Mouse (Mus musculus) lung, adult 10 weeks (tissue): ENCODE results near the gene Dcaf15. TPM values are rescaled to one million over a fixed set of nuclear protein-coding genes. Genes with fewer than 3 reads are reported as not detected.

Experiments
- polyA plus RNA-seq: library from polyadenylated mRNA; stranded (reverse); fragments of 350-450 nt; fragmentation: Illumina TruSeq; extraction: RNeasy Lipid Tissue Mini Kit (QIAGEN cat#74804); gene quantifications from one replicate; pipeline ENCODE4 v1.2.3, GENCODE M21; 2014; ENCODE audit warnings: low read depth, low replicate concordance; ENCODE audit not compliant: insufficient read depth

Gene Dcaf15
- polyA plus RNA-seq = 11.5 TPM

DNA sequence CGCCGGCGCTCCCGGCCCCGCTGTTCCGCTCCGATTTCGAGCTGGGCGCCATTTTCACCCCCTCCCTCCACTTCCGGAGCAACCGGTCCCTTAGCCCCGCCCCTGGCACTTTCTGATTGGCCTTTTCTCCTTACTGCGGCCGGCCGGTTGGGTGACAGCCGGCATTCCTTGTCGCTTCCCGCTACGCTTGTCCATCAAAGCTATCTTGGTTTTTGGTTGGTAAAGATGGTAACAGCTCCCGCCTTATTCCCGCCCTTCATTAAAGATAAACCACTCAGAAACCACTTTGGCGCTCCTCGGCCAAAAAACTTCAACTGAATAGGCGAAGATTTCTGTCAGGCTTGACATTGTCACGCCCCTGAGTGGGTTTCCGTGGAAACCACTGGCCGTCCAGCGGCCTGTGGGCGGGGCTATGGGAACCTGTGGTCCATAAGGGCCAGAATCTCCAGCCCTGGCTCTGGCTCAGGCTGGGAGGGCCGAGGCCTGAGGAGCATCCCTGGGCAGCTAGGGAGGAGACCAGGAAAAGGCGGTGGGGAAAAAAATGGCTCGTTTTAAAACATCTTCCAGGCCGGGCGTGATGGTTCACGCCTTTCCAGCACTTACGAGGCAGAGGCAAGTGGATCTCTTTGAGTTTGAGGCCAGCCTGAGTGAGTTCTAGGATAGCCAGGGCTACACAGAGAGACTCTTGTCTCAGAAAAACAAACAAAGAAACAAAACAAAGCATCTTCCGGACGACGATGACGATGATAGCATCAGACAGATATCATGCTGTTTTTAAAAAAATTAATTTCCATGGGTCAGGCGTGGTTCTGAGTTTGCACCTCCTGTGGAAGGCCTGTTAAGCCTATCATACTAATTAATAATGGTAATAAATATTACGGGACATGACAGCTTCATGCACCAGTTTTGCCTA is at the start of gene Dcaf15:
Gene Dcaf15, minus strand, starts transcription at position 72 of the 913 bp plus-strand sequence.

DNA sequence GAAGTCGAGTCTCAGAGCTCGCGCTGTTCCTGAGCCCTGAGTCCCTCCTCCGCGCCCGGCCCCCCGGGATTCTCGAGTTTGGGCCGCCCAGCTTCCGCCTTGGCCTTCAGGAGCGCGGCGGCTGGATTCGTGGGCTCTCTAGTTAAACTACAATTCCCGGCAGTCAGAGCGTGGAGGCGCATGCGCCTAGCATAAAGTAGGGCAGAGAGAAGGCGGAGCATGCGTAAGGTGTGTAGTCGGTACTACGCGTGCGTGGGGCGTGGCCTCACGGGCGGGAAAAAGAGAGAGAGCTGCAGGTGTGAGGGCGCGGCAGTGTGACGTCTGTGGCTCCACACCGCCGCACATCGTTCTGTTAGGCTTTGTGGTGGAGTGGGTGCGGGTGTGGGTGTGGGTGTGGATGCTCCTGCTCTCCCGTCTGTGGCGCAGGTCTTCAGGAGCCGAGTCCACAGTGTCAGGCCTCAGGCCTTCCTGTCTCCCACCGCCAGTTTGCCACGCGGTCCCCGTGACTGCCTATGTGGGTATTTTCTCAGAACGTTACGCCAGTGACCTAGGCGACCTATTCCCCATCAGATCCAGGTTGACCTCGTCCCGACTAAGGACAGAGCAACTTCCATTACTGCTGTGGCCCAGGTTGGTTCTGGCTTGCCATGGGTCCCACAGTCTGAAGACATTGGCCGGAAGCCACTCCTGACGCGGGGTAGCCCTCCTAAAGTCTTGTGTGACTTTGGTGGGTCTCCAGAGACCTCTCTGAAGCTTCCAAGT is 43.4 kb upstream of the Dcaf15 start, which contains the start of the genes Cc2d1a and 4930432K21Rik:
Gene Cc2d1a, minus strand, starts transcription at position 168 of the 762 bp plus-strand sequence.
Gene 4930432K21Rik, plus strand, starts transcription at position 257 of the 762 bp plus-strand sequence.

DNA sequence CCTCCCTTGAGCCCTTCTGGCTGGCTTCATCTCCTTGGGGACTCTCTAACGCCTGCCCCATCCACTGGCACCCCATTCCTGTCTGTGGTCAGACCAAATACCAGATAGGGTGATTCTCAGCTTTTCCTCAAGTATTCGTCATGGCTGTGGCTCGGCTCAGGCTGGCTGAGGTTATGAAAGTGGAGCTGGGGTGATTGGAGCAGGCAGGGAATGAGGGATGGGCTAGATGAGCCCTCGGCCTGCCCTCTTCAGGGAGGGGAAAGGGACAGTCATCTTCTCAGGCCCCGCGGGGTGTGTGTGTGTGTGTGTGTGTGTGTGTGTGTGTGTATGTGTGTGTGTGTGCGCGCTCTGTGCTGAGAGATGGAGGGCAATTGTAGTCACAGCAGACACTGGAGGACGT is 21.1 kb upstream of the Dcaf15 start, which contains the start of gene Podnl1:
Gene Podnl1, plus strand, starts transcription at position 334 of the 400 bp plus-strand sequence.

DNA sequence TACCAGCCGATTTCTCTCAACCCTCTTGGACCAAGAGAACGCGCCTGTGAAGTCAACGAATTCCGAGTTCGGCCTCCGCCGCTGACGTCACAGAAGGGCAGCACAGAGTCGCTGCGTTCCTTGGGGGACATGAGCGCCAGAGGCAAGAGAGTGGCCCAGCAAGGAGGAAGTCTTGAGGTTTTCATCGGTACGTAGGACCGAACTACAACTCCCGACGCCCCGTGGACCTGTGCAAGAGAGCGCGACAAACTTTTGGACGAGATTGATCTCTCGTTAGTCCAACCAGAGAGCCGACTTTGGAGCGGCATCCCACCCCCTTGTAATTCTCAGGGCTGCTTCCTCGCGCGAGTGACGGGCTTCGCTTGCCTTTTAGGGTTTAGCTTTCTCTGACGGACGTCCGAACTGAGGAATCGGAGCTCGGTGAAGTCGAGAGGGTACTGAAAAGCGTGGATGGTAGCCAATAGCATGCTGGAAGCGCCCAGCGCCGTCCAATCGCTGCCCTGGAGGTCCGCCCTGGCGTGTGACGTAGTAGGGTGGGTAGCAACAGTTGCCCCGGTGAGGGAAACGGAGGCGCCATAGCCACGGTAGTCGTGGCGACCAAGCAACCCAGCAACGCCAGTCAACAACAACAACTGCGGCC is 38.2 kb downstream of the Dcaf15 start, which contains the start of gene Rfx1:
Gene Rfx1, plus strand, starts transcription at position 544 of the 640 bp plus-strand sequence.

DNA sequence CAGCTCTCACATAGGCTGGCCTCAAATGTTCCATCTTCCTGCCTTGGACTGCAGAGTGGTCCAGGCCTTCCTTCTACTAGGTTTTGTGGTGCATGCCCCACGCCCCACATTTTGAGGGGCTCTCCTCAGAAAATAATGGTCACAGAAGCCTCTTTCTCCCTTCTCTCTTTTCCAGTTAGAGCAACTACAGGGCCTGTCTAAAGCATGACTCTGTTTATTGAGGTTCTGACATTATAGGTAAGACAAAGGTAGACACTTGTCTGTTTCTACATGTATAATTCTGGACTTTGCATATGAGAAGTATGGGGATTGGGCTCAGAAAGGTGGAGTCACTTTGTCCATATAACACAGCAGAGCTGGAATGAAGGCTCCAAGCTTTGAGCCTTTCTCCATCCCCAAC is 39.5 kb downstream of the Dcaf15 start, which contains the start of gene Gm10643:
Gene Gm10643, minus strand, starts transcription at position 101 of the 400 bp plus-strand sequence.

Other genes starting within 250 kb of the Dcaf15 start
- 6.6 TPM for gene Adgrl1, start 204.7 kb downstream of the Dcaf15 start, polyA plus RNA-seq
- 0.99 TPM for gene Gm10644, start 149.6 kb downstream of the Dcaf15 start, polyA plus RNA-seq
- 1.9 TPM for gene Asf1b, start 149.3 kb downstream of the Dcaf15 start, polyA plus RNA-seq
- gene Prkaca, start 131.8 kb downstream of the Dcaf15 start, polyA plus RNA-seq = 41.6 TPM
- gene Samd1, start 107.1 kb downstream of the Dcaf15 start, polyA plus RNA-seq = 21.5 TPM
- gene 1700067K01Rik, start 103.3 kb downstream of the Dcaf15 start, polyA plus RNA-seq = 0.24 TPM
- 15.0 TPM for gene 2210011C24Rik, start 92.6 kb downstream of the Dcaf15 start, polyA plus RNA-seq
- gene Palm3, start 83.3 kb downstream of the Dcaf15 start, polyA plus RNA-seq = 0.21 TPM
- 4.3 TPM for gene Il27ra, start 62.2 kb downstream of the Dcaf15 start, polyA plus RNA-seq
- gene Rln3, start 59.8 kb downstream of the Dcaf15 start, polyA plus RNA-seq = 1.1 TPM
- gene Gm10643, start 39.6 kb downstream of the Dcaf15 start, polyA plus RNA-seq = 0.87 TPM
- gene Rfx1, start 37.9 kb downstream of the Dcaf15 start, polyA plus RNA-seq = 6.9 TPM
- 0.66 TPM for gene Podnl1, start 21.2 kb upstream of the Dcaf15 start, polyA plus RNA-seq
- 11.2 TPM for gene Cc2d1a, start 43.2 kb upstream of the Dcaf15 start, polyA plus RNA-seq
- gene 4930432K21Rik, start 43.3 kb upstream of the Dcaf15 start, polyA plus RNA-seq = 0.99 TPM
- gene Nanos3, start 80.4 kb upstream of the Dcaf15 start, polyA plus RNA-seq = not detected
- gene Zswim4, start 132.3 kb upstream of the Dcaf15 start, polyA plus RNA-seq = 4.6 TPM
- 318 TPM for gene D8Ertd738e, start 145.0 kb upstream of the Dcaf15 start, polyA plus RNA-seq
- gene Mri1, start 152.6 kb upstream of the Dcaf15 start, polyA plus RNA-seq = 15.2 TPM
- gene Ccdc130, start 165.6 kb upstream of the Dcaf15 start, polyA plus RNA-seq = 15.0 TPM